Mouse (Mus musculus) T-helper 17 cell (primary cell): Measurements from ENCODE around the gene 2610507B11Rik.

Source experiments
- in situ Hi-C, 2 experiments: fragments of 300-600 bp; cut with MboI, MseI; formaldehyde crosslinking; loops; 1 replicate in 1 of 2; 2 replicates in 1 of 2; pipeline ENCODE4 v1.15.1; 2025; ENCODE audit warnings: high pct_unique_total_duplicates in 2 of 2

The 2610507B11Rik gene

DNA sequence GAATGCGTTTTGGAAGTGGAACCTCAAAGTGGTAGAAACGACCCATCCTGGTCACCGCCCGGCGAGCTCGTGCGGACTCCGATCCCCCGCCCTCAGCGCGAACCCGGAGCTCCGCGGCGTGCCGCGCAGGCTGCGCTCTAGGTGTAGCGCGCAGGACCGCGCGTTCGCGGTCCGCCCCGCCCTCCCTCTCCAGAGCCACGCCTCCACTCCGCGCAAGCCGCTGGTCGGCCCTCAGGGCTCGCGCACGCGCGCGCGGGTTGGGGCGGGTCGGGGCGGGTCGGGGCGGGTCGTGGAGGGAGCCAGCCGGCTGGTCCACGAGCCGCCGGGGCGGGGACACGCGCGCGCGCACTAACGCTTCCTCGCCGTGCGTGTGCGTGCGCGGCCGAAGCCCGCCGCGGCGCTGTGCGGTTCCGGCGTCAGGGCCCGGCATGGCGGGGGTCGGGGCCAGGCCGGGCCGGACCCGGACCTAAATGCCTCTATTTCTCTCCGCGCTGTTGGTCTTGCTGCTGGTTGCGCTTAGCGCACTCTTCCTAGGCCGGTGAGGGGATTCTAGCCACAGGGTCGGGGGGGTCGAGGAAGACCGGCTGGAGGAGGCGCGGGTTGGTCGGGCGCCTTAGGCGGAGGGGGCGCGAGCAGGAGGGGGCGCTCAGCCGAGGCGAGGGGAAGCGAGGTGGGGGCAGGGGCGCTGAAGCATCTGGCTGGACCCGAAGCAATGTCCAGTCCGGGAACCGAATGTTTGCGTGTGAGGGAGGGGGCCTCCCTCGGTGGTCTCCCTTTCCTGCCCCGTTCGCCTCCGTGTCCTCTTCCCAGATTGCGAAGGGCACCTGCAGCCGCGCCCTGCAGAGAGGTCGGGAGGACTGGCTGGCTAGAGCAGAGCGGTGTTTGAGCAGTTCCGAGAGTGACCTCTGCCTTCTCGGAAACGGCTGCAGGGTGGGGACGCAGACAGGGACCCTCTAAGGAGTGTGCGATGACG is at the start of gene 2610507B11Rik:
2610507B11Rik (plus strand) TSS at position 373 of the 973 bp plus-strand sequence.
- in situ Hi-C loops = loop anchor here in 1 of 2 experiments (25.0 kb wide), 1 partner anchor 1674 kb away; no protein-coding TSS in a partner anchor

DNA sequence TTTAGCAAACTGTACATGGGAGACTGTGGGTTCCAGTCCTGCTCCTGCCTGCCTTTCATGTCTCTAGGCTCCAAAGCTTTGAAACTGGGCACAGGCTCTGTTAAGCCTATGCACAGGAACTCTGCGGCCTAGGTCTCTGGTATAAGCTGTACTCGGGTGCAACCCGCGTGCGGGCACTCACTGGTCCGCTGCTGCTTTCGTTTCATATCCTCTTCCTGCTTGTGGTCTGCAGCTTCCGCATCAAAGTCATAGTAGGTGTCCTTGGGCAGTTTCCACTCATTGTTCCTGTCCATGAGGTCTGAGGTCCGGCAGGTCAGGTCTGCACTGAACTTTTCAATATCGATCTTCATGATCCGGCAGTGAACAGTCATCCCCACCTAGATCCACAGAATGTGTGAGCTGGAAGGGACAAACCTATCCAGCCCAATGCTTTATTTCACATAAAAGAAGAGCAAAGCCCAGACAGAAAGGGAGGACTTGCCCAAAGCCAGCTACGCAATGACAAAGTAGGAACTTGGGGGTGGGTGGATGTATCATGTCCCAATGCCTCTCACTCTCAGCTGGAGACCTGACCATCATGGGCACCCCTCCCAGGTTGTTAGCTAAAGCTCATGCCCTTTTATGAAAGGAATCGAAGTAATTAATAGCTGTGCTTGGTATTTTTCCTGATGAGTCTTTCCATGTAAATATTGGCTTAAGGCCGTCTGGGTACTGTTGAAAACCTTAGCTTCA is 48.3 kb upstream of the 2610507B11Rik start:
- in situ Hi-C loops = no loop called here

DNA sequence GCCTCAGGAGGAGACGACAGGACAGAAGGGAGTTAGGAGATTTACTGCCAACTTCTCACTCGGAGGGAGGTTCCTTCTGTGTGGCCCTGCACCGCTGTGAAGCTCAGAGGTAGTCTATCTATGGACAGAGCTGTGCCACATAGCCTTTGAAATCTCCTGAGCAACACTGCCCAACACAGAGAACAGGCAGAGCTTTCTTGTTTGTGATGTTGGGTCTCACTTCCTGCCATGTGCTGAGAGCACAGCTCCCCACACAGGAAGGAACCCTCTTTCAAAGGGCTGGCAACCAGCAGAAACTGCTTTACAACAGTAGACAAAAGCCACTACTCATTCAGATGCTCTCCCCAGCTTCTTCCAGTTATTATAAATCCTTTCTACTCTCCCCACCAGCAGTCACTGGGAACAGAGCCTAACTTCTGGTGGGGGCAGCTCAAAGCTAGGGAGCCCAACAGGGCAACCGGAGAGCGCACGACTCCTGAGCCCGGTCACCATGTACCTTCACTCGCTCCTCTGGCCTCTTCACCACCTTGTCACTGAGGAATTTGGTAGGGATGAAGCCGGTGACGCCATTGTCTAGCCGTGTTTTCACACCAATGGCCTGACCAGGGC is 45.7 kb upstream of the 2610507B11Rik start:
- in situ Hi-C loops = loop anchor here in 1 of 2 experiments (5.0 kb wide), 1 partner anchor 56 kb away; no protein-coding TSS in a partner anchor

DNA sequence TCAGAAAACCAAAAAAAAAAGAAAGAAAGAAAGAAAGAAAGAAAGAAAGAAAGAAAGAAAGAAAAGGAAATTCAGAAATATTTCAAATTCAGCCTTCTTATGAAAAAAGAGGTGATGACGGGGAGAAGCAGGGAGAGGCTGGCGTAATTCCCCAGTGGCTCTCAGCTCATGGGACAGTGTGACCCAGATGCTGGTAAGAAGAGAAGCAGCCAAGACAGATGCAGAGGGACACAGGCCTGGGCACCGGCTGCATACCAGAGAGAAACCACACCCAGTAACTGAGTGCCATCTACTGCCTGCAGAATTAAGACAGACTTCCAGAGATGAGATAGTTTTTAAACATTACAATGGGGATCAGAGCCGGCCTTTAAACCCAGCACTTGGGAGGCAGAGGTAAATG is 38.0 kb upstream of the 2610507B11Rik start:
- in situ Hi-C loops = loop anchor here in 1 of 2 experiments (10.0 kb wide), 1 partner anchor 51 kb away; no protein-coding TSS in a partner anchor

DNA sequence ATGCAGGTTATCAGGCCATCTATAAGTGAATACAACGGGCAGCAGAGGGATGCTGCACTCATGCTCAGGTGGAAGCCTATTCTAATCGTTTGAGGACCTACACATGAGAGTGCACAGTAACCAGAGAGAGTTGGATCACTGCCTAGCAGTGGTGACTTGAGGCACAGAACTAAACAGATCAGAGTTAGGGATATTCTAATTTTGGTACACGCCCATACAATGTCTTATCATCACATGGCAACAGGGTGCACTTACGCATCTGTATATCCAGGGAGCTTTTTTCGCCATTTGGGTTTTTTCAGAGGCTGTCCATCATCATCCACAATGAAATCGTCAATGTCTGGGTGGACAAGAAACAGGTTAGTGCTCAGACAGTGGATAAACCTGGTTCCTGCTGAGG is 30.0 kb upstream of the 2610507B11Rik start:
- in situ Hi-C loops = no loop called here

DNA sequence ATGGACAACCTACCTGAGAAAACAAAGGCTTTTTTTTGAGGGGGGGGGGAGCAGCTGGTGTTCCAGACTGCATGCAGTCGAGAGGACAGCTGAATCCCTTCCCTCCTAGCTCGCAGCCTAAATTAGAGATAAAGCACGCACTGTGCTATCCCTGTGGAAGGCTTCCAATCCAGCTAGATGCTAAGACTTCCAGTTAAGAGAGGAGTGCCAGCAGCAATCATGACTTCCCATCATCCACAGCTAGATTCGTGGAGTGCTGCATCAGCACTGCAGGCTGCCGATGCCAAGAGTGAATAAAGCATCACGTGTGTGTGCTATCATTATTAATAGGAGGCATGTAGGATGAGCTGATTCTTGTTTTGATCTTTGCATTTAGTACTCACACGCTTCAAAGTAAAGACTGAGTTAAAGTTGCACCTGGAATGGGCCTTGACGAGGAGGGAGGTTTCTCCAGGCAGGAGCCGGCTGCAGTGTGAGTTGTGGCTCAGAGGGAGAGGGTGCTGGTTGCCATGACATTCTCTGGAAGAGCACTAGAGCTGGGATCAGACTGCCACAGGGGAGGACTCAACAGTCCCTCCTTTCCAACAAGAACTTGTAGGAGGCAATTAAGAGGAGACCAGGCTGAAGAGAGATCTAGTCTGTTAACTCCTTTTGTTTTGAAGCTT is 21.2 kb upstream of the 2610507B11Rik start:
- in situ Hi-C loops = no loop called here

DNA sequence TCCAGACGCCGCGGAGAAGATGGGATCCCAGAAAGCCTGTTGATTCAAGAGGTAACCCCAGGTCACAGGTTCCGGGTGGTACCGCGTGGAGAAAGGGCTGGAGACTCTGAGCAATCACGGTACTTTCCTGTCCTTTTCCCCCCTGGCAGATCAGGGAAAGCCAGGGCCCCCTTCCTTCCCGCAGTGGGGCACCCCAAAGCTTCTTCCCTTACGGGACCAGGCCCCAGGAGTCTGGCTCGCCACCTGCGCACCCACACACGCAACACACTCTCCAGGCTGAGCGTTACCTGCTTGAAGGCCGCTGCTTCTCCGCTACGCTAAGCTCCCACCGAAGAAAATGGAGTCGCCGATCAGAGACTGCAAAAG is 16.3 kb upstream of the 2610507B11Rik start:
- in situ Hi-C loops = no loop called here

DNA sequence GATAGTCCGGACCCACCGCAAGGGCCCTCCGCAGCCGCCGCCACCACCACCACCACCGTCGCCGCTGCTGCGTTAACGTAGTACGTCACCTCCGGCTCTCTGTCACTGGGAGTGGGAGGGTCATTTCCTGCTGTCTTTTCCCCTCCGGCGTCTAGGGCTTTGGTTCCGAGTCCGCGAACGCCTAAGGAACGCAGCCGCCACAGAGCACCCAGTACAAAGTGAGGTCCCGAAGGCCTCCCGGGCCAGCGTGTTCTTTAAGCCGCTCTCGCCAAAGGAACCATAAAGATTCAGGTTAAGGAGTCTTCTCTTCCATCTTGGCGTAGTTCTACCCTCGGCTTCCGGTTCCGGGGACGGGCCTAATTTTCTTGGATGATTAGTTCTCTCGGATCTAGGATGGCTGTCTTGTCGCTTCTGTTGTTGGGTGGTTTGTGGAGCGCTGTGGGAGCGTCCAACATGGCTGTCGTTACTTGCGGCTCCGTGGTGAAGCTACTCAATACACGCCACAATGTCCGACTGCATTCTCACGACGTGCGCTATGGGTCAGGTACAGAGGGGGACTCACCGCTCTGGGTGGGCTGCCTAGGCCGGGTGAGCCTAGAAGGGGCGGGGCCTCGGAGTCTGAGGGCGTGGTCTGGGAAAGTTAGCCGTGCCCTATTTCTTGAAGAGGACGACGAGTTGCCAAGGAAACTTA is 15.8 kb upstream of the 2610507B11Rik start, which contains the start of the genes Sdf2 and Supt6:
Sdf2 (plus strand) TSS at position 120 of the 691 bp plus-strand sequence.
Supt6 (minus strand) TSS at position 361 of the 691 bp plus-strand sequence.
- in situ Hi-C loops = no loop called here

DNA sequence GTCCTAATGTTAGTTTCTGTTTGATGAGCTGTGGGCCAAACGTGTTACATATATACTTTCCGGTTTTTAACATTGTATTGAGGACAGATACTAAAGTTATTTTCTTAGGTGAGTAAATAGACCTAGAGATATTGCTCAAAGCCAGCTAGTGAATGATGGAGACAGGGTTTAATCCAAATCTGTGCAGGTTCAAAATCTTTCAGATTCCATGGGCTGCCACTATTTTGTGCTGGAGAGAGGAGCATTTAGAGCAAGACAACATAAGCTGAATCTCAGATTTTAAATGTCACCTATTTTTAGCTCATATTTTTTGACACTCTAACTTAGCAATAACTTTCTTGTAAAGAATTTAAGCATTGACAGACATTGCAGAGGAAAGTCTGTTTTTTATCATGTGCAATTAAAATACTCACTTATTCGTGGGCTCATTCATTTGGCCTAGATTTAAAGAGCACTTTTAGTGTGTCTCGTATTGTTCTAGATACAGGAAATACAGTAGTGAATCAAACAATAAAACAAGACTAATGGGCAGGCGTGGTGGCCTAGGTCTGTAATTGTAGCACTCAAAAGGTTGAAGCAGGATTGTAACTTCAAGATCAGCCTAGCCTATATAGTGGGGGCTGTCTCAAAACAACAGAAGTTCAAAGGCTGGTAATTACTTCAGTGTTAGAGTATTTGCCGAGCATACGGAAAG is 15.1 kb upstream of the 2610507B11Rik start:
- in situ Hi-C loops = no loop called here

DNA sequence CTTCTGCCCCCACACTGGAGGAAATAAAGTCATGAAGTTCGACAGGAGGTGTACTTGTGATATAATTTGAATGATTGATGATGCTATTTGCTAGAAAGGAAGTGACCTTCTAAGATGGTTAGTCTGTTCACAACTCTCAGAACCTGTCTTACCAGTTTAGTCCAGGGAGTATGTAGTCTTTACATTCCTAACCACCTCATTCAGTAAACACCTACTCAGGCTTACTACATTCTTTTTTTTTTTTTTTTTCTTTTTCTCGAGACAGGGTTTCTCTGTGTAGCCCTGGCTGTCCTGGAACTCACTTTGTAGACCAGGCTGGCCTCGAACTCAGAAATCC is 14.6 kb upstream of the 2610507B11Rik start:
- in situ Hi-C loops = no loop called here

DNA sequence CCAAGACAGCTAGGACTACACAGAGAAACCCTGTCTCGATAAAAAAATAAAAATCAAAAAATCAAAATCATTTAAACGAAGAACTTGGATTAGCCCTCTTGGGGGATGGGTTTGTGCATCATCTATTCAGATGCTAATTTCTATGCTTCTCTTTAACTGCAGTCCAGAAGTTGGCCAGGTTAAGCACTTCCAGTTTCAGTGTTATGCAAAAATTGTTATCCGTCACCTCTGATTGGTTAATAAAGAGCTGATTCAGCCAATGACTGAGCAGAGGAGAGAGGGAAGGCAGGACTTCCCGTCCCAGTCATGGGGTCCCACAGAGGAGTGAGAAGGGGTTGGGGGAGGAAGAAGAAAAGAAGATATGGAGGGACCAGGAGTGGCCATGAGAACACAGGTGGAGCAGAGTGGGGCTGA is 13.8 kb upstream of the 2610507B11Rik start:
- in situ Hi-C loops = no loop called here

DNA sequence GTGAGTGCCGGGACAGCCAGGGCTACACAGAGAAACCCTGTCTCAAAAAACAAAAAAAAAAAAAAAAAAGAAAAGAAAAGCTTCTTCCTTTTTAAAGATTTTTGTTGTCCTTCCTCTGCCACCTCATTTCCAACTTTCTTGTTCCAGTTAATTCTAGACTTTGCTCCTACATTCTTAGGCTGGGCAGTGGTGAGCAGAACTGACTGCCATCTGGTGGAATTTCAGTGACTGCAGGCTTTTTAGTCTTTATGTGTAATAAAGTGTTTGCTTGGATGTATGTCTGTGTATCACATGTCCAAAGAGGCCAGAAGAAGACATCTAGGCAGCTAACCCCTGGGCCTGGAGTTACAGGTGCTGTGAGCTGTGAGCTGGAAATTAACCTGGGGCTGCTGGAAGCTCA is 4.9 kb upstream of the 2610507B11Rik start:
- in situ Hi-C loops = loop anchor here in 1 of 2 experiments (25.0 kb wide), 1 partner anchor 1669 kb away; no protein-coding TSS in a partner anchor

DNA sequence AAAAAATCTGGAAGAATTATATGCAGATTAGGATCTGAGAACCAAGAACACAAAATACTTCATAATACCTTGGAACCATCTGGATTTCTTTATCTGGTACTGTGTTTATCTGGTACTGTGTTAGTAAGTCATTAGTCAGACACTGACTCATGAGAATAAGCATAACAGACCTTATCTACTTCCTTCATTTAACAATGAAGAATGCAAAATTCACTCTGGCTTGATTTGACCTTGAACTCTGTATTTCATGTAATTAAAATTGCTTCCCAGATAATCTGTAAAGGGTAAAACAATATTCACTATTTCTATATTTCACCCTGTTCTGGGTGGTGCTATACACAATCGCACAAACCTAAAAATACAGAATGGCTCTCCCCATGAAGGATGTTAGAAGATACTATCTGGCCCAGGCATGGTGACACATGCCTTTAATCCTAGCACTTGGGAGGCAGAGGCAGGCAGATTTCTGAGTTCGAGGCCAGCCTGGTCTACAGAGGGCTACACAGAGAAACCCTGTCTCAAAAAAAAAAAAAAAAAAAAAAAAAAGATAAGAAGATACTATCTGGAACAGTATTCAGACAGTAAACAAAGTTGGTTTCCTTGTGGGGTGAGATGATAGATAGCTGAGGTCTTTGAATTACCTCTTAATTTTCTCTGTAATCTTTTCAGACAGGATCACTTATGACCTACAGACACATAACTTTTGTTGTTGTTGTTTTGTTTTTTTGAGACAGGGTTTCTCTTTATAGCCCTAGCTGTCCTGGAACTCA is 878 bp upstream of the 2610507B11Rik start:
- in situ Hi-C loops = loop anchor here in 1 of 2 experiments (25.0 kb wide), 1 partner anchor 1673 kb away; no protein-coding TSS in a partner anchor

DNA sequence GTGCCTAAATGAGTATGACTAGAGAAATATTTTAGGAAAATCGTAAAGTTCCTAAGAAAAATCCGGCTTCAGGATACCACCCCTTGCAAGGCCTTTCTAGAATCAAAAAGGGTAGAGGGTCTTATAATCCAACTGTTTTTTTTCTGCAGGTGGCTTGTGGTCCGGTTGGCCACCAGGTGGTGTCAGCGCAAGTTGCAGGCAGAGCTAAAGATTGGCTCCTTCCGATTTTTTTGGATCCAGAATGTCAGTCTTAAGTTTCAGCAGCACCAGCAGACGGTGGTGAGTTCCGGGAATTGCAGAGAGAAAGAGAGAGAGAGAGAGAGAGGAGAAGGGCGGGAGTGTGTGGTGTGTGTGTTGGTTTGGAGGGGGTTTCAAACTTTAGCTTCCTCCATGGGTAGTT is 998 bp downstream of the 2610507B11Rik start:
- in situ Hi-C loops = loop anchor here in 1 of 2 experiments (25.0 kb wide), 1 partner anchor 1675 kb away; no protein-coding TSS in a partner anchor

DNA sequence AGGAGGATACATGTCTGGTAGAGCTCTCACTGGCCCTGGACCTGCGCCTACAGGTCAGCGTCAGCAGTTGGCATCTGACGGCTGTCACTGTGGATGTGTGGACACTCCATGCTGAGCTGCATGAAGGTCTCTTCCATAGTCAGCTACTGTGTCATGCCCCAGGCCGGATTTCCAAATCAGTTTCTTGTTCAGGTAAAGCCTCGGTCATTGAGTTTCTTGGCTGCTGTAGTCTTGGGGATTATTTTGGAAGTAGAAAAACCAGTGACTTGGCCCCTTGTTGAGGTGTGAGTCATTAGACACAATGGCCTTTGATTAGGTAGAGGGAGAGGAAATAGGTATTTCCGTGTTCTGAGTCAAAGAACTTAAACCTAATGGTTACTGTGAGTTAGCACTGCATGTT is 4.0 kb downstream of the 2610507B11Rik start:
- in situ Hi-C loops = loop anchor here in 1 of 2 experiments (25.0 kb wide), 1 partner anchor 1678 kb away; no protein-coding TSS in a partner anchor

DNA sequence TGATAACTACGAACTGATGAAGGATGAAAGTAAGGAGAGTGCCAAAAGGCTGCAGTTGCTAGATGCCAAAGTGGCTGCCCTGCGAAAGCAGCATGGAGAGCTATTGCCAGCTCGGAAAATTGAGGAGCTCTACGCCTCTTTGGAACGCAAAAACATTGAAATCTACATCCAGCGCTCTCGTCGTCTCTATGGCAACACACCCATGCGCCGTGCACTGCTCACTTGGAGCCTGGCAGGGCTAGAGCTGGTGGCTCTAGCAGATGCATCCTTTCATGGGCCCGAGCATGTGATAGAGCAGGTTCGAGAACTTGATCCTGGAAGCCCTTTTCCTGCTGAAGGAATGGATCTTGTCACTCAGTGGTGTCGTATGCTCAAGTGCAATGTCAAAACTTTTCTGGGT is 10.4 kb downstream of the 2610507B11Rik start:
- in situ Hi-C loops = loop anchor here (5.0 to 25.0 kb wide), 5 partner anchors 35 to 1753 kb away; no protein-coding TSS in a partner anchor

DNA sequence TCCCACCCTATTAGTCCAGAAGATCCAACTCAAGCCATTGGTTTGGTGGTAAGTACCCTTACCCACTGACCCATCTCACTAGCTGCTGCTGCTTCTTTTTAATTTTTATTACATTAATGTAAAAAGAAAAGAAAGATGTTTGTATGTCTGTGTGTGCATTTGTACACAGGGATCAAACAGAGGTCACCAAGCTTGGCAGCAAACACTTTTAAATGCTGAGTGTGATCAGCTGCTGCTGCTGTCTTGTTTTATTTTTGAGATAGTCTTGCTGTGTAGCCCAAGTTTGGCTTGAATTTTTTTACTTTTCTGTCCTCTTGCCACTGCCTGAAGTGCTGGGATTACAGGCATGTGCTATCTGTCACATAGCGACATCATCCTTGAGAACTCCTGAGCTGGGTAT is 14.0 kb downstream of the 2610507B11Rik start:
- in situ Hi-C loops = loop anchor here (10.0 to 25.0 kb wide), 5 partner anchors 51 to 1749 kb away; no protein-coding TSS in a partner anchor

DNA sequence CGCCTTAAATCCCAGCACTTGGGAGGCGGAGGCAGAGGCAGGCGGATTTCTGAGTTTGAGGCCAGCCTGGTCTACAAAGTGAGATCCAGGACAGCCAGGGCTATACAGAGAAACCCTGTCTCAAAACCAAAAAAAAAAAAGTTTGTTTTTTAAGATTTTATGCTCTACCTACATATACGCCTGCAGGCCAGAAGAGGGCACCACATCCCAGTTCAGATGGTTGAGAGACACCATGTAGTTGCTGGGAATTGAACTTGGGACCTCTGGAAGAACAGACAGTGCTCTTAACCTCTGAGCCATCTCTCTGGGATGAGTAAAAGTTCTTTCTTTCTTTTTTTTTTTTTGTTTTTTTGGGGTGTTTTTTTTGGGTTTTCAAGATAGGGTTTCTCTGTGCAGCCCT is 14.6 kb downstream of the 2610507B11Rik start:
- in situ Hi-C loops = loop anchor here (10.0 to 25.0 kb wide), 5 partner anchors 51 to 1749 kb away; no protein-coding TSS in a partner anchor
